10 mouse cellular contexts compared by ENCODE assay signal in the genomic region with DNA sequence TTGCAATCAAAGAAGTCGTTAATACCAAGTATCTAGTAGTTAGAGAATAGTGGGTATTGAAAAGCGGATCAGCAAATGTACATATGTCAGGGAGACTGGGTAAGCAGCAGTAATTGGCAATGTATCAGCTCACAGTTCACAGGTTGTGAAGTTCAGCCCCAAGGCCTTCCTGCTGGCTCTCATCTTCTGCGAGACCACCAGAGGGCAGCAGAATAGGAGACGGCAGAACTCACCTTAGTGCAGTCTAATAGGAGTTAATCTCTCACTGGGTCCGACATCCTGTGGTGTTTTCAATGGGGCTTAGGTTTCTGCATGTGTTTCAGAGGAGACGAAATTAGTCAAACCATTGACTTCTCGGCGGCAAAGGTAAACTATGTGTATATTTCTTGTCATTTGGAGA. TPM values are rescaled to one million over a fixed set of nuclear protein-coding genes. Genes with fewer than 3 reads are reported as not detected.
DNase-seq lines count a peak whose midpoint lies in the region; ATAC-seq and TF ChIP-seq lines count a peak whose summit lies in the region.
"Had no signal": no experiment of that assay in that cellular context is flagged by ENCODE, and none has a peak within 500 bp of the region (broad histone marks: within the 10 kb centered on the region; RNA-seq: fewer than 3 reads in every experiment).

No protein-coding gene starts in this region.

- no peaks in the 10 kb centered on the region for H3K36me3 ChIP-seq in heart, postnatal 0 days (replicated peaks; ENCODE audit: control insufficient read depth, insufficient read depth, low read length)
- no peaks in the 10 kb centered on the region for H3K36me3 ChIP-seq in heart, embryonic 11.5 days (ENCODE audit: control insufficient read depth, insufficient read depth, low read length)
- H3K36me3 ChIP-seq in neural tube, embryonic 15.5 days: no peaks in the 10 kb centered on the region
- H3K36me3 ChIP-seq: neural tube, embryonic 12.5 days had no signal

- H3K27me3 ChIP-seq in heart, postnatal 0 days (ENCODE audit: control insufficient read depth, insufficient read depth, low read length): no peaks in the 10 kb centered on the region
- no peaks in the 10 kb centered on the region for H3K27me3 ChIP-seq in heart, embryonic 11.5 days (ENCODE audit: control insufficient read depth, insufficient read depth, low read length)
- no peaks in the 10 kb centered on the region for H3K27me3 ChIP-seq in neural tube, embryonic 15.5 days (replicated peaks)
- H3K27me3 ChIP-seq: neural tube, embryonic 12.5 days had no signal

- ATAC-seq in heart, postnatal 0 days (ENCODE audit: insufficient read depth, low read depth): no peak
- ATAC-seq in heart, embryonic 11.5 days (replicated peaks; ENCODE audit: insufficient number of reproducible peaks, low FRiP score, low TSS enrichment): no peak
- no peak for ATAC-seq in neural tube, embryonic 15.5 days (ENCODE audit: low FRiP score)
- no peak for ATAC-seq in monocyte, adult 5-6 weeks (replicated peaks; ENCODE audit: insufficient number of reproducible peaks, low FRiP score, low TSS enrichment, poor library complexity, severe bottlenecking)
- ATAC-seq: forebrain, embryonic 16.5 days had no signal

- DNase-seq in heart, postnatal 0 days (ENCODE audit: low spot score): no peak
- DNase-seq in neural tube, embryonic 10.5 days (ENCODE audit: extremely low spot score, low spot score): peak; percentile 22
- peak; percentile 10 for DNase-seq in brain, adult 2 months (ENCODE audit: low read depth, low spot score)
- DNase-seq in retina, embryonic 14.5 days (ENCODE audit: low spot score): peak; percentile 32
- no peak for DNase-seq in left cerebral cortex, adult 9 months (ENCODE audit: low spot score in 2 of 2)

- H3K4me2 ChIP-seq in heart, postnatal 0 days (ENCODE audit: low read depth, low read length): no peak overlapping the region
- H3K4me2 ChIP-seq in heart, embryonic 11.5 days: no peak overlapping the region
- no peak overlapping the region for H3K4me2 ChIP-seq in neural tube, embryonic 15.5 days
- H3K4me2 ChIP-seq: neural tube, embryonic 12.5 days had no signal

- H3K27ac ChIP-seq in heart, postnatal 0 days (ENCODE audit: low read depth): no peak overlapping the region
- H3K27ac ChIP-seq in heart, embryonic 11.5 days (ENCODE audit: low read depth, low read length): no peak overlapping the region
- H3K27ac ChIP-seq in neural tube, embryonic 15.5 days (replicated peaks): no peak overlapping the region
- H3K27ac ChIP-seq: neural tube, embryonic 12.5 days had no signal

- H3K9ac ChIP-seq in heart, postnatal 0 days (replicated peaks; ENCODE audit: low read depth, low read length): no peak overlapping the region
- no peak overlapping the region for H3K9ac ChIP-seq in heart, embryonic 11.5 days (ENCODE audit: low read depth, low read length)
- H3K9ac ChIP-seq in neural tube, embryonic 15.5 days (replicated peaks): no peak overlapping the region
- H3K9ac ChIP-seq: neural tube, embryonic 12.5 days had no signal

- no peak for TF ChIP-seq EP300 in heart, postnatal 0 days (IDR thresholded peaks at IDR 0.05; ENCODE audit: low read depth)

- H3K4me3 ChIP-seq in heart, postnatal 0 days (ENCODE audit: low read depth, low read length): no peak overlapping the region
- H3K4me3 ChIP-seq in heart, embryonic 11.5 days (ENCODE audit: low read depth, low read length): no peak overlapping the region
- H3K4me3 ChIP-seq in neural tube, embryonic 15.5 days (replicated peaks): no peak overlapping the region
- H3K4me3 ChIP-seq: neural tube, embryonic 12.5 days had no signal

- H3K4me1 ChIP-seq in heart, postnatal 0 days (ENCODE audit: control insufficient read depth, insufficient read depth): no peaks in the 10 kb centered on the region
- H3K4me1 ChIP-seq in heart, embryonic 11.5 days (ENCODE audit: control insufficient read depth, insufficient read depth, low read length): no peaks in the 10 kb centered on the region
- no peaks in the 10 kb centered on the region for H3K4me1 ChIP-seq in neural tube, embryonic 15.5 days
- H3K4me1 ChIP-seq: neural tube, embryonic 12.5 days had no signal

- WGBS in heart, postnatal 0 days: 38% methylated on average over 8 of the region's 8 CpGs
- 30% methylated on average over 8 of the region's 8 CpGs for WGBS in heart, embryonic 11.5 days (ENCODE audit: insufficient replicate concordance)
- 45% methylated on average over 8 of the region's 8 CpGs for WGBS in neural tube, embryonic 15.5 days

- peak; percentile 54 for TF ChIP-seq CTCF in heart, postnatal 0 days (IDR thresholded peaks at IDR 0.05; ENCODE audit: low read depth)

- no peaks in the 10 kb centered on the region for H3K9me3 ChIP-seq in heart, postnatal 0 days (replicated peaks; ENCODE audit: control insufficient read depth, low read length)
- H3K9me3 ChIP-seq in heart, embryonic 11.5 days (replicated peaks; ENCODE audit: control insufficient read depth, low read length): no peaks in the 10 kb centered on the region
- H3K9me3 ChIP-seq in neural tube, embryonic 15.5 days (replicated peaks): no peaks in the 10 kb centered on the region
- H3K9me3 ChIP-seq: neural tube, embryonic 12.5 days had no signal

RNA-seq across cellular contexts. Expression of gene Abi3bp, which starts 46.7 kb away (rescaled TPM):
- total RNA-seq in heart, postnatal 0 days (2014; rRNA removed; ENCODE audit: low replicate concordance): 2.8 and 4.2 TPM in 2 replicates
- 2.2 and 3.0 TPM in 2 replicates for polyA plus RNA-seq in heart, postnatal 0 days (2015; fragmentation: Nextera tagmentation; extraction: Ambion mirVana)
- polyA plus RNA-seq in heart, embryonic 11.5 days (2014; fragmentation: Nextera tagmentation; extraction: Ambion mirVana): 0.39 and 0.75 TPM in 2 replicates
- 2.2 and 2.8 TPM in 2 replicates for polyA plus RNA-seq in neural tube, embryonic 15.5 days (2015; fragmentation: Nextera tagmentation; extraction: Ambion mirVana)
- total RNA-seq in monocyte, adult 5-6 weeks (2017): 0.19 TPM in 1 of 3 replicates, not detected in the others

Comparison
In these comparisons a context has a peak if more than half of its experiments do, and no peak if none do; other contexts are left out.
1. DNase-seq: peak in neural tube, embryonic 10.5 days (single experiment), brain, adult 2 months (single experiment) and retina, embryonic 14.5 days (single experiment); none in heart, postnatal 0 days (single experiment) and left cerebral cortex, adult 9 months (0 of 2).